Mouse (Mus musculus) olfactory bulb, adult 2 months (tissue): Measurements from ENCODE around the gene Shank2. TPM values are rescaled to one million over a fixed set of nuclear protein-coding genes. Genes with fewer than 3 reads are reported as not detected.

Source experiments
- H3K27ac ChIP-seq: fragments of 200-500 bp; 2 replicates; pipeline ENCODE4 v1.5.1; 2012; ENCODE audit warnings: low read depth, low read length; ENCODE audit not compliant: insufficient read depth
- H3K4me1 ChIP-seq: fragments of 200-500 bp; 2 replicates; pipeline ENCODE4 v1.6.1; 2012; ENCODE audit warnings: low read length; ENCODE audit not compliant: control insufficient read depth, insufficient read depth
- H3K4me3 ChIP-seq: fragments of 200-500 bp; 2 replicates; pipeline ENCODE4 v1.5.1; 2012; ENCODE audit warnings: mild to moderate bottlenecking, low read depth, low read length, moderate library complexity; ENCODE audit not compliant: insufficient read depth
- CTCF ChIP-seq: fragments of 200-500 bp; IDR thresholded peaks from 2 replicates; pipeline ENCODE4 v1.5.1; 2012; ENCODE audit warnings: low read depth, mild to moderate bottlenecking, low read length, moderate library complexity; ENCODE audit not compliant: insufficient read depth
- POLR2A ChIP-seq: fragments of 200-500 bp; IDR thresholded peaks from 2 replicates; pipeline ENCODE4 v1.6.1; 2012; ENCODE audit warnings: mild to moderate bottlenecking, low read depth, low read length, moderate library complexity; ENCODE audit not compliant: insufficient read depth
- WGBS: fragments of 180-500 bp; shearing (Covaris S2); methylation state at CpG from one replicate; pipeline ENCODE4 v1.1.7; 2018; 5-methylcytosine and 5-hydroxymethylcytosine counted together
- polyA plus RNA-seq: library from polyadenylated mRNA; stranded (reverse); fragments of >200 nt; gene quantifications from 2 replicates; pipeline ENCODE4 v1.2.4, GENCODE M21; 2012; ENCODE audit warnings: low replicate concordance; ENCODE audit not compliant: missing spikeins, insufficient read depth, insufficient read length

The Shank2 gene
- polyA plus RNA-seq, 1 experiment = 53.3 TPM

DNA sequence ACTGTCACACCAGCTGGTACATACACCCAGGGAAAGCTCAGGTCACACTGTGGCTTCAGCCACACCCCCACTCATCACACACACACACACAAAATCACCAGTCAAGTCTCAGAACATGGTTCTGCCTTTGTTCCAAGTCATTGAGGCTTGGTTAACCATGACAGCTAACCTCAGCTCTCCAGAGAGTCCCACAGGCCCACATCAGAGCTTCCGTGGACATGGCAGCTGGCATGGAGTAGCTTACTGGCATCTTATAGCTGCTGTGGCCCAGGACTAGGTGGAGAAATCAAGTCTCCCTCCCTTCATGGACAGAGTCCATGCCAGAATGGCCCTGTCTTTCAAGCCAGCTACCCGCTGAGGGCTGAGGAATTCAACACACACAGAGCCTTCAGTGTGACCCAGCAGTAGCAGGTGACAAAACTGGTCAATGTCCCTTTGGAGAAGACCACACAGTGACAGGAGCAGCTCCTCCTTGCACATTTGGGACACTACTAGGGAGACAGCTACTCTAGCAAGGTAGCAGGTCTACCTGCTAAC is 406.8 kb downstream of the Shank2 start:
- no peak for TF ChIP-seq POLR2A
- no peak for TF ChIP-seq CTCF
- Histone ChIP-seq H3K4me3 (no peak overlapping the region), H3K4me1 (peaks cover 49% of the 10 kb centered on the region), H3K27ac (peak overlapping the region; percentile 32; the same call in 1 of the 2 replicates)
- WGBS = 72% methylated on average over 2 of the region's 2 CpGs

DNA sequence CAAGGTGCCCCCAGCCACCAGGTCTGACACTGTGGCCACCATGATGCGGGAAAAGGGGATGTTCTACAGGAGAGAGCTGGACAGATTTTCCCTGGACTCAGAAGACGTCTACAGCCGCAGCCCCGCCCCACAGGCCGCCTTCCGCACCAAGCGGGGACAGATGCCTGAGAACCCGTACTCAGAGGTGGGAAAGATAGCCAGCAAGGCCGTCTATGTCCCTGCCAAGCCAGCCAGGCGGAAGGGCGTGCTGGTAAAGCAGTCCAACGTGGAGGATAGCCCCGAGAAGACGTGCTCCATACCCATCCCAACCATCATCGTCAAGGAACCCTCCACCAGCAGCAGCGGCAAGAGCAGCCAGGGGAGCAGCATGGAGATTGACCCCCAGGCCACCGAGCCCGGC is 408.0 kb downstream of the Shank2 start:
- TF ChIP-seq POLR2A = no peak
- no peak for TF ChIP-seq CTCF

DNA sequence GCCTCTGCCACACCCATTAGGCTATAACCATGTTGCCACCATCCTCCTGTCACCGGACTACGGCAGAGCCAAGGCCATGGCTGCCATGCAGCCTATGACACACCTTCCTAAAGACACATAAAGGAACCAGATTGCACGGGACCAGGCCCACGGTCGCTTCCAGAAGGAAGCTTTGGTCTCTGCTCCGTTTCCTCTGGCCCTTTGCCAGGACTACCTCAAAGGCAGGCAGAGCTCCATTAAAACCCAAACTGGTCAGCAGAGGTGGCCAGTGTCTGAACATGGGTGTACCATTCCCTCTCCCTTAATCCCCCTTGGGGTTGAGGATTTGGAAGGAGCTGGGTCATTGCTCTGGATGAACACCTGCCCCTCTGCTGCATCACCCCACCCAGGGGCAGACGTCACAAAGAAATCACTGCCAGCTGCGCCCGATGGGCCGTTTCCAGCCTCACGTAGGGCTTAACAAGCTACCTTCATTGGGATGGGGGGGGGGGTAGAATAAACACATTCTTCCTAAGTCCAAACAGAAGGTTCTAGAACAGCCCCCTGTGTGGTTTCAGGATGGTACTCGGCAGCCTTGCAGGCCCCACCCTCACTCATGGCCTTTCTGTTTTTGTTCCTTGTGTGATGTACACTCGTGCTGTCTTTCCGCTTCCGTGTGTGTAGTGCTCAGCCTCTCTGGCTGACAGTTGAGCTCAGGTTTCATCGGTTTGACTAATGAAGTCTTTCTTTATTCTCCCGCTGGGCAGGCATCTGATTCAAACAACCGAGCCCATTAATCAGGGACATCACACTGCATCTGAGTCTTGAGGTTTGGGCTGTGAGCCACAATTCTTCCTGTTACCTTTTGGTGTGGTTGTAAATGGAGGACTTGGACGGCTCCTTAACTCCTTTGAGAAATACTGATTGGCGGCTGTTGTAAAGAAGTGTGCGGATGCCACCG is 410.5 kb downstream of the Shank2 start:
- Histone ChIP-seq H3K4me3 (no peak overlapping the region), H3K27ac (no peak overlapping the region)
- WGBS = 57% methylated on average over 22 of the region's 22 CpGs

More for the DNA sequence above, 408.0 kb downstream of the Shank2 start:
- Histone ChIP-seq H3K27ac (no peak overlapping the region), H3K4me3 (no peak overlapping the region), H3K4me1 (peaks cover 50% of the 10 kb centered on the region)
- WGBS = 80% methylated on average over 18 of the region's 18 CpGs

DNA sequence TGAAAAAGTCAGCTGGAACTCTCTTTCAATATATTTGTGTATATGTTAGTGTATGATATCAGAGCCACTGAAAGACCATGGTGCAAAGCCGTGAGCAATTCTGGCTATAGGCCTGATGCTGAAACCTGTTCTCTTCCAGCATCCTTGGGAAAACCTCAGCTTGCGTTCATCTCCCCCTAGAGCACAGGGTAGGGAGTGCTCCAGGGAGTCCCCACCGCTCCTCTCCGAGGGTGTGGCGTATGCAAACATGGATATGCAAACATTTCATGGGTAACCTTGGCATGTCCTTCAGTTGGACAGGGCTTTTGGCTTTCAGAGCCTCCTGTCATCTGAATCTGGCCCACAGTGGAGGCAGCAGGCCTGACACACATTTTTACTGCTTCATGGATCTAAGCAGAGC is 412.9 kb downstream of the Shank2 start:
- WGBS = 35% methylated on average over 5 of the region's 5 CpGs
- no peak overlapping the region for H3K27ac ChIP-seq
- TF ChIP-seq POLR2A (no peak), CTCF (no peak)
- H3K4me3 ChIP-seq = no peak overlapping the region
- peaks cover 56% of the 10 kb centered on the region for H3K4me1 ChIP-seq

More for the DNA sequence above, 410.5 kb downstream of the Shank2 start:
- TF ChIP-seq CTCF (no peak), POLR2A (no peak)
- H3K4me1 ChIP-seq = peaks cover 52% of the 10 kb centered on the region

DNA sequence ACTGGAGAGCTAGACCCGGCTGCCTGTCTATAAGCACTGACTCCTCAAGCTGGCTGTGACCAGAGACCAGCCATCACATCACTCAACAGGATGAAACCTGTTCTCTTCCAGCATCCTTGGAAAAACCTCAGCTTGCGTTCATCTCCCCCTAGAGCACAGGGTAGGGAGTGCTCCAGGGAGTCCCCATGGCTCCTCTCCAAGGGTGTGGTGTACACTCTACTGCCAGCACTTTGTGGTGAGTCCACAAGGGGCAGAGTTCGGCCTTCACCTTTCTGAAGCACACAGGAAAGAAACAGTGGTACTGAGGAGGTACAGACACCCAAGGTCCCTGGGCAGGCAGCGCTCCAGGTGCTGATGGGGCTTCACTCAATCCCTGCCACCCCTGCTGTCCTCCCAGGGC is 414.1 kb downstream of the Shank2 start:
- 65% methylated on average over 4 of the region's 4 CpGs for WGBS
- Histone ChIP-seq H3K4me1 (peaks cover 67% of the 10 kb centered on the region), H3K4me3 (no peak overlapping the region), H3K27ac (peak overlapping the region; percentile 98)
- TF ChIP-seq POLR2A (no peak), CTCF (peak; percentile 26; the same call in 1 of the 2 replicates)

DNA sequence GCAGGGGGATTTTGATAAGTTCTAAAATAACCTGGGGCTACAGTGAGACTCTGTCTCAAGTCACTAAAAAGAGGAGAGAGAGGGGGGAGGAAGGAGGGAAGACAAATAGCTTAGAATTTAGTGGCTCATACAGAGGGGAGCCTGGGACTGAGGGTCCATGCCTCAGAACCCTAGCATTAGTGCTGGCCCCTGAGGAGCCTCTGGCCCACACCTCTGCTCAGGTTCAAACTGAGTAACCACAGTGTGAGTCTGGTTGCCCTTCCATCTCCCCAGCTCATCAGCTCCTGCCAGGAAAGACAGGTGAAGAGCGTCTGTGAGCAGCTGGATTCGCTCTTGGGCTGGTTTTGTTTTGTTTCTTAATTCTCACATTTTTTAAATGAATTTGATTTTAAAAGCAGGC is 415.5 kb downstream of the Shank2 start:
- H3K4me3 ChIP-seq = no peak overlapping the region
- H3K4me1 ChIP-seq = peaks cover 72% of the 10 kb centered on the region
- peak overlapping the region; percentile 98 for H3K27ac ChIP-seq
- TF ChIP-seq POLR2A = no peak
- no peak for TF ChIP-seq CTCF
- 25% methylated on average over 2 of the region's 2 CpGs for WGBS

DNA sequence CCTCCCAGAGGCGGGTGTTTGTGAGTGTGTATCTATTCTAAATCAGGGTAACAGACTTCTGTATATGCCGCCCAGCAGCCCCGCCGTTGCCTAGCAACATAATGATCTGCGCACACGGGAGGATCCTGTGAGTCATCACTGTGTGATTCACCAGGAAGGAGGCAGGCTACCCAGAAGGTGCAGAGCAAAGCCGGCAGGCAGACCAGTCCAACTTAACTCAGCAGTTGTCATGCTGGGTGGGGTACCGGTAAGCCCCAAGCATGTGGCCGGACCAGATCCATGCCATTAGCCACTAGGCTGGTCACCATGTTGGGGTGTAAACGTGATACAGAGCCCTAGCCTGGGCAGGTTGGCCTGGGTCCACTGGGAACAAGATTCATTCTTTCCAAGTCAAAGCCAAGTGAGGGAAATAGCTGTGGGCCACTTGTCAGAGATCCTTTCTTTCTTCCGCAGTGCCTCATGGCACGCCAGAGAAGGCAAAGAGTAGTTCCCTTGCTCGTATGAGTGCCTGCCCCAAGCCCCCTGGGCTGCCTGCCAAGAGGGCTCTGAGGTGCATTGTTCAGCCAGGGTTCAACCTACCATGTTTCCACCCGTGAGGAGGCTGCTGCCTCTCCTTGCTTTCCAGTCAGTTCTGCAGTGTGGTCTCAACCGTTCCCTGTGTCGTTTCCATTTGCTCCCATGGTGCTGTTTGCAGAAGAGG is 416.1 kb downstream of the Shank2 start:
- WGBS = 6% methylated on average over 16 of the region's 16 CpGs
- Histone ChIP-seq H3K4me3 (no peak overlapping the region), H3K27ac (peak overlapping the region; percentile 78), H3K4me1 (peaks cover 68% of the 10 kb centered on the region)
- TF ChIP-seq POLR2A (no peak), CTCF (no peak)

DNA sequence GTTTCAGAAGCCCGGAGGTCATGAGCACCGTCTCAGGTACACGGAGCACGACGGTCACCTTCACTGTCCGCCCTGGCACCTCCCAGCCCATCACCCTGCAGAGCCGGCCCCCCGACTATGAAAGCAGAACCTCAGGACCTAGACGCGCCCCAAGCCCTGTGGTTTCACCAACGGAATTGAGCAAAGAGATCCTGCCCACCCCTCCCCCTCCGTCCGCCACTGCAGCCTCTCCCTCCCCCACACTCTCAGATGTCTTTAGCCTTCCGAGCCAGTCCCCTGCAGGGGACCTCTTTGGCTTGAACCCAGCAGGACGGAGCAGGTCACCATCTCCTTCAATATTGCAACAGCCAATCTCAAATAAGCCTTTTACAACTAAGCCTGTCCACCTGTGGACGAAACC is 418.8 kb downstream of the Shank2 start:
- no peak overlapping the region for H3K27ac ChIP-seq
- 45% methylated on average over 16 of the region's 16 CpGs for WGBS
- H3K4me1 ChIP-seq = peaks cover 73% of the 10 kb centered on the region
- H3K4me3 ChIP-seq = no peak overlapping the region
- TF ChIP-seq CTCF (no peak), POLR2A (no peak)
